Comparison of ENCODE assay signal across 23 mouse cellular contexts in the genomic region with DNA sequence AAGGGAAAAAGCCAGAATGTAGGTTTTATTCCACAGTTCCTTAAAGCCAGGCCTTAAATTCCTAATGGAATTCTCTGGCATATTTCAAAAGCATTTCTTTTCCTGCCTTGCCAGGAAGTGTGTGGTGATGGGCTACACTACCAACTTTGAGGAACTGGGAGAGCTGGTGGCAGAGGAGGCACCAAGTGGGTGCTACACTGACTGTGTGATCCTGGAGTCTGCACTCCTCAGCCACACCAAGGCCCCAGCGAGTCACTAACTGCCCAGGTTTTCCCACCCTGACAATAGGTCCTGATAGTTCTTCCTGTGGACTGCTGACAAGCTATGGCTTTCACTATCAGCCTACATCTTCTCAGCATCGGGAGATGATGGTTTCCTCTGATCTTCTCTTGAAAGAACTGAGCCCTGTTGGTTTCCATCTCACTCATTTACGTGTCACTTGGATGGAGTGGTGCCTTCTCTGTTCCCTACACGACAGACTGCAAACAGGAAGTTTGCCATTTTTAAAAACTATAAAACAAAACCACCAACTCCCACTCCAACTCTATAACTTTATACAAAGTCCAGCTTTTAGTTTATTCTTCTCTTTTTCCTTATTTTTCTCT. TPM values are rescaled to one million over a fixed set of nuclear protein-coding genes. Genes with fewer than 3 reads are reported as not detected.
DNase-seq lines count a peak whose midpoint lies in the region; ATAC-seq and TF ChIP-seq lines count a peak whose summit lies in the region.
"Had no signal": no experiment of that assay in that cellular context is flagged by ENCODE, and none has a peak within 500 bp of the region (broad histone marks: within the 10 kb centered on the region; RNA-seq: fewer than 3 reads in every experiment).

No protein-coding gene starts in this region.

- H3K4me3 ChIP-seq in heart, adult 2 months = no peak overlapping the region
- H3K4me3 ChIP-seq in MEL (ENCODE audit: control insufficient read depth in 1 of 2, insufficient read depth in 1 of 2, low read depth in 2 of 2, low read length in 2 of 2) = no peak overlapping the region
- H3K4me3 ChIP-seq in midbrain, embryonic 10.5 days = no peak overlapping the region
- H3K4me3 ChIP-seq: embryonic facial prominence, embryonic 10.5 days; heart, embryonic 15.5 days; hindbrain, embryonic 15.5 days; left cerebral cortex, adult 2 months; midbrain, embryonic 15.5 days; neural tube, embryonic 13.5 days had no signal

- peaks cover 3% of the 10 kb centered on the region; the same call in 1 of the 2 replicates for H3K79me2 ChIP-seq in heart, adult 2 months (replicated peaks; ENCODE audit: control insufficient read depth, insufficient read depth, low read length)
- H3K79me2 ChIP-seq in MEL (ENCODE audit: control insufficient read depth, insufficient read depth, low read length, poor library complexity) = peaks cover 5% of the 10 kb centered on the region; the same call in 1 of the 2 replicates

- no peak for TF ChIP-seq EP300 in heart, adult 2 months (IDR thresholded peaks at IDR 0.05; ENCODE audit: insufficient read depth, low read depth, low read length)
- no peak; a peak in 1 of 4 replicates for TF ChIP-seq EP300 in MEL (IDR thresholded peaks at IDR 0.05; ENCODE audit: low read depth in 1 of 2, low read length in 2 of 2)

- 43% methylated on average over 4 of the region's 4 CpGs for WGBS in heart, adult 2 months
- 88% methylated on average over 4 of the region's 4 CpGs for WGBS in midbrain, embryonic 10.5 days

- peaks cover 8% of the 10 kb centered on the region for H3K4me1 ChIP-seq in heart, adult 2 months (ENCODE audit: control insufficient read depth, insufficient read depth, low read length)
- peaks cover 34 to 37% of the 10 kb centered on the region in 2 experiments for H3K4me1 ChIP-seq in MEL (ENCODE audit: control insufficient read depth in 1 of 2, insufficient read depth in 2 of 2, low read length in 2 of 2)
- no peaks in the 10 kb centered on the region for H3K4me1 ChIP-seq in midbrain, embryonic 10.5 days
- H3K4me1 ChIP-seq: embryonic facial prominence, embryonic 10.5 days; hindbrain, embryonic 15.5 days; midbrain, embryonic 15.5 days; neural tube, embryonic 13.5 days had no signal

- TF ChIP-seq RAD21 in MEL (IDR thresholded peaks at IDR 0.05; ENCODE audit: low read depth, low read length) = no peak

- intact Hi-C loops in heart, adult 2 months (cut with DNase I) = no loop called here

- peak; percentile 89 for DNase-seq in heart, adult 11 months
- no peak for DNase-seq in heart, adult 2 months
- DNase-seq in MEL (ENCODE audit: low read depth, low spot score) = no peak
- peak; percentile 31 for DNase-seq in naive thymus-derived CD4-positive, alpha-beta T cell, adult 2 months (ENCODE audit: low read depth)
- DNase-seq in midbrain, embryonic 10.5 days (ENCODE audit: low spot score) = no peak
- no peak for DNase-seq in layer of hippocampus, adult 18-20 months (ENCODE audit: low spot score in 2 of 2)
- DNase-seq in adrenal gland, postnatal 36 days = no peak
- DNase-seq: adrenal gland, adult 8-10 months; cerebellum, adult 9-10 months; forebrain, postnatal 0 days; gastrocnemius, postnatal 25 days; heart, postnatal 36 days; kidney, postnatal 25 days; thymus, postnatal 36 days had no signal

- H3K9ac ChIP-seq in heart, adult 2 months (ENCODE audit: low read depth, low read length) = no peak overlapping the region
- H3K9ac ChIP-seq in MEL (ENCODE audit: control insufficient read depth, low read depth, low read length, poor library complexity, severe bottlenecking) = no peak overlapping the region
- H3K9ac ChIP-seq: forebrain, postnatal 0 days; heart, embryonic 15.5 days; hindbrain, embryonic 15.5 days; midbrain, embryonic 15.5 days; neural tube, embryonic 13.5 days had no signal

- peaks cover 9% of the 10 kb centered on the region for H3K36me3 ChIP-seq in heart, adult 2 months (ENCODE audit: control insufficient read depth, insufficient read depth, low read length)
- H3K36me3 ChIP-seq in MEL (ENCODE audit: control insufficient read depth in 1 of 2, insufficient read depth in 2 of 2, low read length in 2 of 2) = peaks cover 7 to 64% of the 10 kb centered on the region in 2 experiments; a peak in 3 of 4 replicates
- 0 out of 2 replicates have a peak, but pooled peaks cover 7% of the 10 kb centered on the region for H3K36me3 ChIP-seq in midbrain, embryonic 10.5 days
- H3K36me3 ChIP-seq: heart, embryonic 15.5 days; hindbrain, embryonic 15.5 days; midbrain, embryonic 15.5 days; neural tube, embryonic 13.5 days had no signal

- ATAC-seq in inflammation-experienced regulatory T-cells, adult 6 months = peak; percentile 70
- ATAC-seq: forebrain, postnatal 0 days; intestine, embryonic 16.5 days; lung, postnatal 0 days; midbrain, embryonic 15.5 days had no signal

- no peak for TF ChIP-seq CTCF in heart, adult 2 months (IDR thresholded peaks at IDR 0.05)
- TF ChIP-seq CTCF in MEL (IDR thresholded peaks at IDR 0.05 in 2 of 3, conservative IDR thresholded peaks at IDR 0.05 in 1 of 3; ENCODE audit: control insufficient read depth in 1 of 3, insufficient read depth in 1 of 3, low read depth in 2 of 3, low read length in 3 of 3, poor library complexity in 1 of 3, severe bottlenecking in 1 of 3) = no peak

- no peak for TF ChIP-seq POLR2A in heart, adult 2 months (IDR thresholded peaks at IDR 0.05; ENCODE audit: insufficient read depth, low read depth, low read length)
- TF ChIP-seq POLR2A in MEL (IDR thresholded peaks at IDR 0.05; ENCODE audit: control insufficient read depth in 1 of 2, insufficient read depth in 1 of 2, low read depth in 1 of 2, low read length in 2 of 2, poor library complexity in 1 of 2) = no peak

- no peaks in the 10 kb centered on the region for H3K27me3 ChIP-seq in heart, adult 2 months (ENCODE audit: control insufficient read depth, insufficient read depth, low read length)
- no peaks in the 10 kb centered on the region for H3K27me3 ChIP-seq in MEL (ENCODE audit: control insufficient read depth in 1 of 2, insufficient read depth in 2 of 2, low read length in 2 of 2)
- H3K27me3 ChIP-seq in midbrain, embryonic 10.5 days (ENCODE audit: low read depth, poor library complexity, severe bottlenecking) = no peaks in the 10 kb centered on the region
- H3K27me3 ChIP-seq: heart, embryonic 15.5 days; hindbrain, embryonic 15.5 days; midbrain, embryonic 15.5 days; neural tube, embryonic 13.5 days had no signal

- no peaks in the 10 kb centered on the region for H3K9me3 ChIP-seq in MEL (replicated peaks; ENCODE audit: insufficient read depth, low read length)
- H3K9me3 ChIP-seq in midbrain, embryonic 10.5 days (replicated peaks) = no peaks in the 10 kb centered on the region
- H3K9me3 ChIP-seq: embryonic facial prominence, embryonic 10.5 days; heart, embryonic 15.5 days; hindbrain, embryonic 15.5 days; midbrain, embryonic 15.5 days; neural tube, embryonic 13.5 days had no signal

- H3K27ac ChIP-seq in heart, adult 2 months = no peak overlapping the region
- no peak overlapping the region; the same call in 1 of the 2 replicates for H3K27ac ChIP-seq in MEL (ENCODE audit: control insufficient read depth, low read depth, low read length)
- H3K27ac ChIP-seq in midbrain, embryonic 10.5 days (replicated peaks) = no peak overlapping the region
- H3K27ac ChIP-seq: embryonic facial prominence, embryonic 10.5 days; heart, embryonic 15.5 days; hindbrain, embryonic 15.5 days; left cerebral cortex, adult 2 months; midbrain, embryonic 15.5 days; neural tube, embryonic 13.5 days had no signal

TF ChIP-seq in MEL, 35 proteins besides CTCF, POLR2A, EP300 and RAD21:
- TF ChIP-seq MXI1 (IDR thresholded peaks at IDR 0.05; ENCODE audit: low read depth, low read length) (0 out of 2 replicates have a peak, but pooled peaks have one; percentile 13), ZMIZ1 (IDR thresholded peaks at IDR 0.05; ENCODE audit: low read depth, low read length) (no peak), ZKSCAN1 (IDR thresholded peaks at IDR 0.05; ENCODE audit: low read depth, low read length) (no peak)

RNA-seq across cellular contexts. Expression of a gene that starts 18.7 kb away (rescaled TPM):
- total RNA-seq in heart, adult 2 months (2021) = 10 to 100 TPM; 14.9 to 17.9 TPM
- 8.6 and 15.0 TPM in 2 replicates for polyA plus RNA-seq in heart, adult 2 months (2012; rRNA removed)
- 6.8 and 9.4 TPM in 2 replicates for total RNA-seq in MEL (2012; rRNA removed)
- polyA plus RNA-seq in MEL (2012; ENCODE audit: insufficient read depth in 1 of 2, insufficient read length in 2 of 2, low read depth in 1 of 2, low replicate concordance in 2 of 2, missing spikeins in 1 of 2) = 100 to 1,000 TPM in 1 of 2 experiments, 10 to 100 TPM in 1; 10.9 to 101 TPM
- 10 to 100 TPM; 32.8 to 63.9 (median 50.7) TPM for polyA plus RNA-seq in inflammation-experienced regulatory T-cells, adult 6 months (2017; shearing (Covaris generic))
- 14.6 and 19.7 TPM in 2 replicates for polyA plus RNA-seq in midbrain, embryonic 10.5 days (2016; fragmentation: Nextera tagmentation; extraction: Ambion mirVana)
- 10 to 100 TPM; 38.3 to 39.7 TPM for total RNA-seq in layer of hippocampus, adult 18-20 months (2021)
- total RNA-seq in adrenal gland, postnatal 36 days (2021) = 10 to 100 TPM; 34.1 to 39.5 TPM

Comparison
In these comparisons a context has a peak if more than half of its experiments do, and no peak if none do; other contexts are left out.
1. DNase-seq: peak in heart, adult 11 months (single experiment) and naive thymus-derived CD4-positive, alpha-beta T cell, adult 2 months (single experiment); none in heart, adult 2 months (0 of 2), MEL (single experiment), midbrain, embryonic 10.5 days (single experiment), layer of hippocampus, adult 18-20 months (0 of 2) and adrenal gland, postnatal 36 days (0 of 2).